Mouse (Mus musculus): ENCODE data around the gene Mlxipl. TPM values are rescaled to one million over a fixed set of nuclear protein-coding genes. Genes with fewer than 3 reads are reported as not detected.

Gene Mlxipl
- total and polyA plus RNA-seq, 2 experiments from 2014 or later = 0.79 to 1.2 TPM

GRCm38 (mm10) chr5:135072061-135072460, 17.6 kb upstream of the Mlxipl start:
- DNase-seq (ENCODE audit: low spot score) = no peak
- Histone ChIP-seq H3K4me2 (ENCODE audit: low read depth, low read length, poor library complexity, severe bottlenecking) (no peak overlapping the region), H3K9me3 (ENCODE audit: low read length) (no peaks in the 10 kb centered on the region), H3K4me1 (ENCODE audit: insufficient read depth, low read length) (no peaks in the 10 kb centered on the region), H3K36me3 (ENCODE audit: insufficient read depth, low read length) (peaks cover 21% of the 10 kb centered on the region), H3K4me3 (ENCODE audit: low read depth, low read length) (no peak overlapping the region), H3K9ac (replicated peaks; ENCODE audit: low read length, poor library complexity, severe bottlenecking) (no peak overlapping the region), H3K27ac (ENCODE audit: low read depth, low read length) (no peak overlapping the region), H3K27me3 (ENCODE audit: insufficient read depth, low read length) (no peaks in the 10 kb centered on the region)
- no peak for TF ChIP-seq CTCF (IDR thresholded peaks at IDR 0.05)
- WGBS = 90% methylated on average over 2 of the region's 2 CpGs
- ATAC-seq (ENCODE audit: low FRiP score) = no peak

- DNase-seq (ENCODE audit: low spot score) (no peak), ATAC-seq (ENCODE audit: low FRiP score) (no peak)
- TF ChIP-seq CTCF (IDR thresholded peaks at IDR 0.05) = no peak
- H3K4me2 ChIP-seq (ENCODE audit: low read depth, low read length, poor library complexity, severe bottlenecking) = no peak overlapping the region
- WGBS = 74% methylated on average over 6 of the region's 6 CpGs
- no peaks in the 10 kb centered on the region for H3K27me3 ChIP-seq (ENCODE audit: insufficient read depth, low read length)
- H3K9me3 ChIP-seq (ENCODE audit: low read length) = no peaks in the 10 kb centered on the region
- no peak overlapping the region for H3K27ac ChIP-seq (ENCODE audit: low read depth, low read length)
- no peak overlapping the region for H3K4me3 ChIP-seq (ENCODE audit: low read depth, low read length)
- H3K4me1 ChIP-seq (ENCODE audit: insufficient read depth, low read length) = no peaks in the 10 kb centered on the region
- H3K9ac ChIP-seq (replicated peaks; ENCODE audit: low read length, poor library complexity, severe bottlenecking) = no peak overlapping the region
- H3K36me3 ChIP-seq (ENCODE audit: insufficient read depth, low read length) = peaks cover 21% of the 10 kb centered on the region
Observed at GRCm38 (mm10) chr5:135072720-135073119, 17.0 kb upstream of the Mlxipl start.

- Histone ChIP-seq H3K27ac (ENCODE audit: low read depth, low read length) (no peak overlapping the region), H3K36me3 (ENCODE audit: insufficient read depth, low read length) (peaks cover 21% of the 10 kb centered on the region), H3K9ac (replicated peaks; ENCODE audit: low read length, poor library complexity, severe bottlenecking) (no peak overlapping the region), H3K9me3 (ENCODE audit: low read length) (no peaks in the 10 kb centered on the region), H3K4me1 (ENCODE audit: insufficient read depth, low read length) (no peaks in the 10 kb centered on the region), H3K27me3 (ENCODE audit: insufficient read depth, low read length) (no peaks in the 10 kb centered on the region), H3K4me3 (ENCODE audit: low read depth, low read length) (no peak overlapping the region), H3K4me2 (ENCODE audit: low read depth, low read length, poor library complexity, severe bottlenecking) (no peak overlapping the region)
- ATAC-seq (ENCODE audit: low FRiP score) = no peak
- 23% methylated on average over 20 of the region's 26 CpGs for WGBS
- no peak for TF ChIP-seq CTCF (IDR thresholded peaks at IDR 0.05)
- no peak for DNase-seq (ENCODE audit: low spot score)
Observed at GRCm38 (mm10) chr5:135073349-135074150, 16.1 kb upstream of the Mlxipl start.

- Histone ChIP-seq H3K27me3 (ENCODE audit: insufficient read depth, low read length) (no peaks in the 10 kb centered on the region), H3K9me3 (ENCODE audit: low read length) (no peaks in the 10 kb centered on the region), H3K4me3 (ENCODE audit: low read depth, low read length) (no peak overlapping the region), H3K36me3 (ENCODE audit: insufficient read depth, low read length) (peaks cover 21% of the 10 kb centered on the region), H3K4me1 (ENCODE audit: insufficient read depth, low read length) (no peaks in the 10 kb centered on the region), H3K27ac (ENCODE audit: low read depth, low read length) (no peak overlapping the region), H3K4me2 (ENCODE audit: low read depth, low read length, poor library complexity, severe bottlenecking) (no peak overlapping the region), H3K9ac (replicated peaks; ENCODE audit: low read length, poor library complexity, severe bottlenecking) (no peak overlapping the region)
- DNase-seq (ENCODE audit: low spot score) (no peak), ATAC-seq (ENCODE audit: low FRiP score) (no peak)
- TF ChIP-seq CTCF (IDR thresholded peaks at IDR 0.05) = peak; percentile 55
- 71% methylated on average over 4 of the region's 4 CpGs for WGBS
Observed at GRCm38 (mm10) chr5:135075655-135076054, 14.0 kb upstream of the Mlxipl start.

GRCm38 (mm10) chr5:135076368-135076767, 13.3 kb upstream of the Mlxipl start:
- WGBS = 93% methylated on average over 14 of the region's 14 CpGs
- Histone ChIP-seq H3K9me3 (ENCODE audit: low read length) (no peaks in the 10 kb centered on the region), H3K27ac (ENCODE audit: low read depth, low read length) (no peak overlapping the region), H3K9ac (replicated peaks; ENCODE audit: low read length, poor library complexity, severe bottlenecking) (peak overlapping the region; percentile 100; the same call in 1 of the 2 replicates), H3K36me3 (ENCODE audit: insufficient read depth, low read length) (peaks cover 21% of the 10 kb centered on the region), H3K4me3 (ENCODE audit: low read depth, low read length) (peak overlapping the region; percentile 98), H3K4me1 (ENCODE audit: insufficient read depth, low read length) (no peaks in the 10 kb centered on the region), H3K27me3 (ENCODE audit: insufficient read depth, low read length) (no peaks in the 10 kb centered on the region), H3K4me2 (ENCODE audit: low read depth, low read length, poor library complexity, severe bottlenecking) (peak overlapping the region; percentile 76)
- no peak for TF ChIP-seq CTCF (IDR thresholded peaks at IDR 0.05)
- DNase-seq (ENCODE audit: low spot score) (no peak), ATAC-seq (ENCODE audit: low FRiP score) (no peak)

GRCm38 (mm10) chr5:135076931-135077505, 12.7 kb upstream of the Mlxipl start:
- no peak for TF ChIP-seq CTCF (IDR thresholded peaks at IDR 0.05)
- Histone ChIP-seq H3K4me1 (ENCODE audit: insufficient read depth, low read length) (no peaks in the 10 kb centered on the region), H3K27me3 (ENCODE audit: insufficient read depth, low read length) (no peaks in the 10 kb centered on the region), H3K4me3 (ENCODE audit: low read depth, low read length) (peak overlapping the region; percentile 98), H3K4me2 (ENCODE audit: low read depth, low read length, poor library complexity, severe bottlenecking) (peak overlapping the region; percentile 76), H3K9ac (replicated peaks; ENCODE audit: low read length, poor library complexity, severe bottlenecking) (peak overlapping the region; percentile 100), H3K27ac (ENCODE audit: low read depth, low read length) (peak overlapping the region; percentile 92), H3K36me3 (ENCODE audit: insufficient read depth, low read length) (peaks cover 21% of the 10 kb centered on the region), H3K9me3 (ENCODE audit: low read length) (no peaks in the 10 kb centered on the region)
- peak; percentile 74 for DNase-seq (ENCODE audit: low spot score)
- WGBS = 13% methylated on average over 14 of the region's 14 CpGs
- peak; percentile 45 for ATAC-seq (ENCODE audit: low FRiP score)

Data from midbrain, postnatal 0 days (tissue).